Mouse (Mus musculus) activated CD4-positive, CD25-positive, alpha-beta regulatory T cell, adult 9 weeks (primary cell): Measurements from ENCODE around the gene Zfp558. TPM values are rescaled to one million over a fixed set of nuclear protein-coding genes. Genes with fewer than 3 reads are reported as not detected.

Experiments used
- polyA plus RNA-seq: library from polyadenylated mRNA; unstranded; fragments of 100-300 nt; shearing (Covaris generic); gene quantifications from one replicate; pipeline ENCODE4 v1.2.1, GENCODE M21; 2017

Zfp558 gene
- polyA plus RNA-seq, result 4.2 TPM

DNA sequence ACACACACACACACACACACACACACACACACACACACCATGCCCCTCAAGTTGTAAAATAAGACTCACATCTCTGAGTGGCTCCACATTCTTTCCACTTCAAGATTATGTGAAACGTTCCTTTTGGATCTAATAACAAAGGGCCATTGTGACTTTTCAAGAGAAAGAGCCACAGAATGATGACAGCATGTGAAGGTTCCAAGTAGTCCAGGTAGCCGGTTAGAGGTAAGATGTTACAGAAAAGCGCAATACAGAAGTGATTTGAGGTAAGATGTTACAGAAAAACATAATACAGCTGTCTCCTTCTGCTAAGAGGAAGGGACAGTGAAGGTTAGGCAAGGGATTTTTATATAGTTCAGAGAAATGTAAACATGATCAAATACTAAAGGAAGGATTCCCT, at the start of gene Zfp558, which contains the start of gene Mbd3l1:
Gene Zfp558, minus strand, starts transcription at position 101 of the 400 bp plus-strand sequence.
Gene Mbd3l1, plus strand, starts transcription at position 192 of the 400 bp plus-strand sequence.

DNA sequence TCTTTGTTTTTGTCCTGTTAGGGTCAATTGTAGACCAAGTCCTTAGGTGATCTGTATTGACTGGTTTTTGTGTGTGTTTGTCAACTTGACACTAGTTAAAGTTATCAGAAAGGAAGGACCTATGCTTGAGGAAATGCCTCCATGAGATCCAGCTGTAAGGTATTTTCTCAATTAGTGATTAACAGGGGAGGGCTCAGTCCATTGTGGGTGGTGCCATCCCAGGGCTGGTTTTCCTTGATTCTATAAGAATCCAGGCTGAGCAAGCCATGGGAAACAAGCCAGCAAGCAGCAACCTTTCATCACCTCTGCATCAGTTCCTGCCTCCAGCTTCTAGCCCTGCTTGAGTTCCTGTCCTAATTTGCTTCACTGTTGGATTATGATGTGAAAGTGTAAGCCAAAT, 47.7 kb downstream of the Zfp558 start, which contains the start of gene Mbd3l2:
Gene Mbd3l2, plus strand, starts transcription at position 301 of the 400 bp plus-strand sequence.

Other genes starting within 250 kb of the Zfp558 start
- 217 TPM for gene Chordc1, start 186.1 kb downstream of the Zfp558 start, polyA plus RNA-seq
- 0.27 TPM for gene Naalad2, start 75.3 kb downstream of the Zfp558 start, polyA plus RNA-seq
- gene Ubtfl1, start 73.8 kb downstream of the Zfp558 start, polyA plus RNA-seq, result not detected
- not detected for gene Mbd3l2, start 47.6 kb downstream of the Zfp558 start, polyA plus RNA-seq
- gene Mbd3l1, start 91 bp upstream of the Zfp558 start, polyA plus RNA-seq, result not detected
- gene Muc16, start 196.3 kb upstream of the Zfp558 start, polyA plus RNA-seq, result 0.32 TPM